26 mouse cellular contexts compared by ENCODE assay signal in the genomic region with DNA sequence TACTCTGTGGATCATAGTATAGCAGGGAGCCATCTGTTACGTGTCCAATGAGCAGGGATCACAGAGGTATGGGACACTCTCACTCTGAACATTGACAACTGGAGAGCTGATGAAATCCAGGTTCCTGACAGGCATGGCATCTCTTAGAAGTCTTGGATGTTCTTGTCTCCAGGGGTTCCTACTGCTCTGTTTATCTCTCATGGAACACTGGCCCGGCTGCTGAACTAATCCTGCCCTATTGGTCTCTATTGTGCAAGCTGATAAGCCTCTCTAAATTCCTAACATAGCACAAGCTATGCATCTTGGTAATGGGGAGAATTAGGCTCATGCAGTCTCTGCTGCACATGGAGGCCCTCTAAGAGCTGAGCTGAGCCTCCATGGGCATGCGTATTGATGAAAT. TPM values are rescaled to one million over a fixed set of nuclear protein-coding genes. Genes with fewer than 3 reads are reported as not detected.
DNase-seq lines count a peak whose midpoint lies in the region; ATAC-seq lines count a peak whose summit lies in the region.
"Had no signal": no experiment of that assay in that cellular context is flagged by ENCODE, and none has a peak within 500 bp of the region (broad histone marks: within the 10 kb centered on the region; RNA-seq: fewer than 3 reads in every experiment).

No protein-coding gene starts in this region.

- H3K27me3 ChIP-seq in forebrain, embryonic 10.5 days (ENCODE audit: poor library complexity, severe bottlenecking): no peaks in the 10 kb centered on the region
- no peaks in the 10 kb centered on the region for H3K27me3 ChIP-seq in forebrain, embryonic 14.5 days (replicated peaks; ENCODE audit: control insufficient read depth, insufficient read depth, low read length)
- no peaks in the 10 kb centered on the region for H3K27me3 ChIP-seq in heart, embryonic 12.5 days (replicated peaks)
- H3K27me3 ChIP-seq in heart, embryonic 16.5 days (ENCODE audit: control insufficient read depth, insufficient read depth, low read length): no peaks in the 10 kb centered on the region
- H3K27me3 ChIP-seq in midbrain, embryonic 10.5 days (ENCODE audit: low read depth, poor library complexity, severe bottlenecking): peaks cover 48% of the 10 kb centered on the region
- H3K27me3 ChIP-seq in midbrain, embryonic 14.5 days (ENCODE audit: control insufficient read depth, insufficient read depth, low read length): peaks cover 6% of the 10 kb centered on the region; the same call in 1 of the 2 replicates
- H3K27me3 ChIP-seq: embryonic facial prominence, embryonic 15.5 days; hindbrain, embryonic 13.5 days had no signal

- no peaks in the 10 kb centered on the region for H3K36me3 ChIP-seq in forebrain, embryonic 10.5 days (replicated peaks)
- H3K36me3 ChIP-seq in forebrain, embryonic 14.5 days (ENCODE audit: control insufficient read depth, insufficient read depth, low read length): no peaks in the 10 kb centered on the region
- H3K36me3 ChIP-seq in heart, embryonic 12.5 days: no peaks in the 10 kb centered on the region
- H3K36me3 ChIP-seq in heart, embryonic 16.5 days (ENCODE audit: control insufficient read depth, insufficient read depth): no peaks in the 10 kb centered on the region
- no peaks in the 10 kb centered on the region for H3K36me3 ChIP-seq in midbrain, embryonic 10.5 days
- no peaks in the 10 kb centered on the region for H3K36me3 ChIP-seq in midbrain, embryonic 14.5 days (ENCODE audit: control insufficient read depth, insufficient read depth, low read length)
- H3K36me3 ChIP-seq: embryonic facial prominence, embryonic 15.5 days; G1E; hindbrain, embryonic 13.5 days had no signal

- H3K4me2 ChIP-seq in forebrain, embryonic 14.5 days (ENCODE audit: low read length): no peak overlapping the region
- H3K4me2 ChIP-seq in heart, embryonic 12.5 days: no peak overlapping the region
- no peak overlapping the region for H3K4me2 ChIP-seq in heart, embryonic 16.5 days (ENCODE audit: low read depth, low read length)
- H3K4me2 ChIP-seq in midbrain, embryonic 14.5 days (ENCODE audit: low read length): no peak overlapping the region
- H3K4me2 ChIP-seq: embryonic facial prominence, embryonic 15.5 days; hindbrain, embryonic 13.5 days had no signal

- ATAC-seq in forebrain, embryonic 14.5 days: no peak
- peak; percentile 41; the same call in 1 of the 2 replicates for ATAC-seq in heart, embryonic 12.5 days (ENCODE audit: insufficient number of reproducible peaks, low FRiP score)
- ATAC-seq in heart, embryonic 16.5 days (replicated peaks; ENCODE audit: extremely low read depth, insufficient read depth, low FRiP score): no peak
- no peak for ATAC-seq in midbrain, embryonic 14.5 days (ENCODE audit: low FRiP score, low TSS enrichment)
- ATAC-seq: CD4-positive, CD25-positive, alpha-beta regulatory T cell, adult 4 months; forebrain, embryonic 16.5 days; hindbrain, postnatal 0 days had no signal

- no peaks in the 10 kb centered on the region for H3K9me3 ChIP-seq in forebrain, embryonic 10.5 days
- no peaks in the 10 kb centered on the region for H3K9me3 ChIP-seq in forebrain, embryonic 14.5 days (replicated peaks; ENCODE audit: control insufficient read depth, low read length)
- H3K9me3 ChIP-seq in heart, embryonic 12.5 days (replicated peaks): no peaks in the 10 kb centered on the region
- no peaks in the 10 kb centered on the region for H3K9me3 ChIP-seq in heart, embryonic 16.5 days (replicated peaks; ENCODE audit: control insufficient read depth, low read length)
- H3K9me3 ChIP-seq in midbrain, embryonic 10.5 days (replicated peaks): no peaks in the 10 kb centered on the region
- no peaks in the 10 kb centered on the region for H3K9me3 ChIP-seq in midbrain, embryonic 14.5 days (ENCODE audit: control insufficient read depth, low read length)
- H3K9me3 ChIP-seq: embryonic facial prominence, embryonic 15.5 days; G1E; hindbrain, embryonic 13.5 days had no signal

- 59% methylated on average over 3 of the region's 3 CpGs for WGBS in forebrain, embryonic 10.5 days
- 66% methylated on average over 3 of the region's 3 CpGs for WGBS in forebrain, embryonic 14.5 days
- 24% methylated on average over 3 of the region's 3 CpGs for WGBS in heart, embryonic 12.5 days
- 36% methylated on average over 3 of the region's 3 CpGs for WGBS in heart, embryonic 16.5 days
- 51% methylated on average over 3 of the region's 3 CpGs for WGBS in midbrain, embryonic 10.5 days
- 45% methylated on average over 3 of the region's 3 CpGs for WGBS in midbrain, embryonic 14.5 days

- H3K9ac ChIP-seq in forebrain, embryonic 14.5 days (ENCODE audit: low read length): no peak overlapping the region
- H3K9ac ChIP-seq in heart, embryonic 12.5 days: no peak overlapping the region
- H3K9ac ChIP-seq in heart, embryonic 16.5 days (ENCODE audit: low read length): no peak overlapping the region
- H3K9ac ChIP-seq in midbrain, embryonic 14.5 days (replicated peaks; ENCODE audit: low read length): no peak overlapping the region
- H3K9ac ChIP-seq: embryonic facial prominence, embryonic 15.5 days; hindbrain, embryonic 13.5 days had no signal

- intact Hi-C loops in heart, postnatal 10 days (cut with DNase I): loop anchor here (5.0 kb wide), 1 partner anchor 138 kb away; no protein-coding TSS in a partner anchor

- H3K4me3 ChIP-seq in forebrain, embryonic 10.5 days: no peak overlapping the region
- no peak overlapping the region for H3K4me3 ChIP-seq in forebrain, embryonic 14.5 days (ENCODE audit: low read depth, low read length)
- no peak overlapping the region for H3K4me3 ChIP-seq in heart, embryonic 12.5 days
- no peak overlapping the region for H3K4me3 ChIP-seq in heart, embryonic 16.5 days (ENCODE audit: low read length)
- H3K4me3 ChIP-seq in midbrain, embryonic 10.5 days: no peak overlapping the region
- H3K4me3 ChIP-seq in midbrain, embryonic 14.5 days (replicated peaks; ENCODE audit: low read depth, low read length): no peak overlapping the region
- H3K4me3 ChIP-seq: embryonic facial prominence, embryonic 15.5 days; erythroblast, embryonic 14.5 days; hindbrain, embryonic 13.5 days had no signal

- H3K4me1 ChIP-seq in forebrain, embryonic 10.5 days: peaks cover 51% of the 10 kb centered on the region
- H3K4me1 ChIP-seq in forebrain, embryonic 14.5 days (ENCODE audit: control insufficient read depth, insufficient read depth, low read length): peaks cover 24% of the 10 kb centered on the region
- peaks cover 51% of the 10 kb centered on the region for H3K4me1 ChIP-seq in heart, embryonic 12.5 days (replicated peaks)
- peaks cover 39% of the 10 kb centered on the region for H3K4me1 ChIP-seq in heart, embryonic 16.5 days (ENCODE audit: control insufficient read depth, insufficient read depth, low read length)
- peaks cover 57% of the 10 kb centered on the region for H3K4me1 ChIP-seq in midbrain, embryonic 10.5 days
- peaks cover 33% of the 10 kb centered on the region for H3K4me1 ChIP-seq in midbrain, embryonic 14.5 days (ENCODE audit: control insufficient read depth, insufficient read depth, low read length)

- peak overlapping the region; percentile 22; the same call in 1 of the 2 replicates for H3K27ac ChIP-seq in forebrain, embryonic 10.5 days
- H3K27ac ChIP-seq in forebrain, embryonic 14.5 days (ENCODE audit: low read depth, low read length): no peak overlapping the region
- H3K27ac ChIP-seq in heart, embryonic 12.5 days (ENCODE audit: poor library complexity, severe bottlenecking): peak overlapping the region; percentile 58; the same call in 1 of the 2 replicates
- H3K27ac ChIP-seq in heart, embryonic 16.5 days (ENCODE audit: low read length): peak overlapping the region; percentile 11; the same call in 1 of the 2 replicates
- peak overlapping the region; percentile 49 for H3K27ac ChIP-seq in midbrain, embryonic 10.5 days (replicated peaks)
- H3K27ac ChIP-seq in midbrain, embryonic 14.5 days (replicated peaks; ENCODE audit: low read depth, low read length): no peak overlapping the region
- H3K27ac ChIP-seq: embryonic facial prominence, embryonic 15.5 days; hindbrain, embryonic 13.5 days; hindbrain, postnatal 0 days had no signal

- no peak for DNase-seq in forebrain, embryonic 10.5 days (ENCODE audit: extremely low spot score, low spot score)
- DNase-seq in forebrain, embryonic 14.5 days (ENCODE audit: low spot score): no peak
- no peak for DNase-seq in heart, postnatal 10 days
- DNase-seq in heart, adult 8-10 months (ENCODE audit: low spot score): no peak
- DNase-seq in midbrain, embryonic 10.5 days (ENCODE audit: low spot score): no peak
- no peak for DNase-seq in midbrain, embryonic 14.5 days
- DNase-seq: adrenal gland, adult 8-10 months; adrenal gland, postnatal 36 days; B cell, adult 2 months; cerebellum, adult 2 months; cerebellum, postnatal 10 days; gastrocnemius, postnatal 14 days; kidney, adult 11 months had no signal

RNA-seq across cellular contexts. Expression of gene March10, which starts 48.5 kb away (rescaled TPM):
- 0.06 and 0.09 TPM in 2 replicates for polyA plus RNA-seq in forebrain, embryonic 10.5 days (2016; fragmentation: Nextera tagmentation; extraction: Ambion mirVana)
- polyA plus RNA-seq in forebrain, embryonic 14.5 days (2014; fragmentation: Nextera tagmentation; extraction: Ambion mirVana): 0.23 and 0.41 TPM in 2 replicates
- polyA plus RNA-seq in heart, embryonic 12.5 days (2016; fragmentation: Nextera tagmentation; extraction: Ambion mirVana): 0.57 TPM in 1 of 2 replicates, not detected in the other
- total RNA-seq in heart, postnatal 10 days (2021): not detected
- 0.18 and 0.32 TPM in 2 replicates for polyA plus RNA-seq in heart, embryonic 16.5 days (2015; fragmentation: Nextera tagmentation; extraction: Ambion mirVana)
- total RNA-seq in heart, adult 8-10 months (2022): not detected
- 0.41 TPM in 1 of 2 replicates, not detected in the other for polyA plus RNA-seq in midbrain, embryonic 10.5 days (2016; fragmentation: Nextera tagmentation; extraction: Ambion mirVana)
- polyA plus RNA-seq in midbrain, embryonic 14.5 days (2014; fragmentation: Nextera tagmentation; extraction: Ambion mirVana): 0.21 and 0.22 TPM in 2 replicates
- total RNA-seq: adrenal gland, adult 8-10 months; adrenal gland, postnatal 36 days; gastrocnemius, adult 18-20 months; gastrocnemius, postnatal 14 days; hematopoietic stem cell, adult 5-6 weeks had no signal
- polyA plus RNA-seq: CD4-positive, CD25-positive, alpha-beta regulatory T cell, adult 4 months; erythroblast, embryonic 14.5 days; forebrain, embryonic 11.5 days; G1E; intestine, embryonic 14.5 days had no signal

Comparison
In these comparisons a context has a peak if more than half of its experiments do, and no peak if none do; other contexts are left out.
1. H3K27ac ChIP-seq: peak in forebrain, embryonic 10.5 days (single experiment), heart, embryonic 12.5 days (single experiment), heart, embryonic 16.5 days (single experiment) and midbrain, embryonic 10.5 days (single experiment); none in forebrain, embryonic 14.5 days (single experiment) and midbrain, embryonic 14.5 days (single experiment).